Mouse (Mus musculus): ENCODE results near the gene Zfp568.

- peak; percentile 65 for TF ChIP-seq POLR2A (IDR thresholded peaks at IDR 0.05; ENCODE audit: control insufficient read depth, low read depth, low read length)
- no peak for TF ChIP-seq CTCF (IDR thresholded peaks at IDR 0.05; ENCODE audit: control insufficient read depth, insufficient read depth, insufficient replicate concordance, low read depth, low read length)
Measured at GRCm38 (mm10) chr7:30050882-30051548, 67.3 kb downstream of the Zfp568 start, which contains the start of gene Zfp14.

Measured in testis, adult 2 months (tissue).